Mouse (Mus musculus): Measurements from ENCODE around the gene Unc45b. TPM values are rescaled to one million over a fixed set of nuclear protein-coding genes. Genes with fewer than 3 reads are reported as not detected.
"Not testable (repeated sequence)": the region's sequence is repeated elsewhere in the genome, so short reads cannot be mapped to it uniquely, and the experiment has no call there.

The Unc45b gene
- total RNA-seq, 2 experiments from 2014 or later: not detected

GRCm38 (mm10) chr11:82931671-82932450, 21.5 kb downstream of the Unc45b start:
- not testable (repeated sequence) for ATAC-seq (replicated peaks; ENCODE audit: low FRiP score, poor library complexity, severe bottlenecking)

- ATAC-seq (replicated peaks; ENCODE audit: low FRiP score, poor library complexity, severe bottlenecking): no peak
Measured at GRCm38 (mm10) chr11:82933186-82933585, 22.8 kb downstream of the Unc45b start.

- ATAC-seq (replicated peaks; ENCODE audit: low FRiP score, poor library complexity, severe bottlenecking): no peak
Measured at GRCm38 (mm10) chr11:82943336-82943735, 33.0 kb downstream of the Unc45b start.

GRCm38 (mm10) chr11:82945636-82946035, 35.3 kb downstream of the Unc45b start:
- ATAC-seq (replicated peaks; ENCODE audit: low FRiP score, poor library complexity, severe bottlenecking): no peak

- ATAC-seq (replicated peaks; ENCODE audit: low FRiP score, poor library complexity, severe bottlenecking): no peak
Measured at GRCm38 (mm10) chr11:82947457-82947856, 37.1 kb downstream of the Unc45b start.

- no peak for ATAC-seq (replicated peaks; ENCODE audit: low FRiP score, poor library complexity, severe bottlenecking)
Measured at GRCm38 (mm10) chr11:82949036-82949435, 38.7 kb downstream of the Unc45b start.

- no peak for ATAC-seq (replicated peaks; ENCODE audit: low FRiP score, poor library complexity, severe bottlenecking)
Measured at GRCm38 (mm10) chr11:82950736-82951481, 40.6 kb downstream of the Unc45b start, which contains the start of gene Slfn5. Slfn5 (plus strand) TSS chr11:82951349.

GRCm38 (mm10) chr11:82951865-82952611, 41.7 kb downstream of the Unc45b start:
- ATAC-seq (replicated peaks; ENCODE audit: low FRiP score, poor library complexity, severe bottlenecking): no peak

GRCm38 (mm10) chr11:82952612-82953542, 42.5 kb downstream of the Unc45b start:
- no peak for ATAC-seq (replicated peaks; ENCODE audit: low FRiP score, poor library complexity, severe bottlenecking)

GRCm38 (mm10) chr11:82954631-82955030, 44.3 kb downstream of the Unc45b start:
- no peak for ATAC-seq (replicated peaks; ENCODE audit: low FRiP score, poor library complexity, severe bottlenecking)

GRCm38 (mm10) chr11:82956925-82957324, 46.6 kb downstream of the Unc45b start:
- no peak for ATAC-seq (replicated peaks; ENCODE audit: low FRiP score, poor library complexity, severe bottlenecking)

GRCm38 (mm10) chr11:82959613-82960012, 49.3 kb downstream of the Unc45b start:
- no peak for ATAC-seq (replicated peaks; ENCODE audit: low FRiP score, poor library complexity, severe bottlenecking)

GRCm38 (mm10) chr11:82961743-82962142, 51.4 kb downstream of the Unc45b start:
- ATAC-seq (replicated peaks; ENCODE audit: low FRiP score, poor library complexity, severe bottlenecking): no peak

GRCm38 (mm10) chr11:82962215-82962614, 51.9 kb downstream of the Unc45b start:
- no peak for ATAC-seq (replicated peaks; ENCODE audit: low FRiP score, poor library complexity, severe bottlenecking)

GRCm38 (mm10) chr11:82970712-82971589, 60.6 kb downstream of the Unc45b start:
- ATAC-seq (replicated peaks; ENCODE audit: low FRiP score, poor library complexity, severe bottlenecking): no peak

GRCm38 (mm10) chr11:82971590-82971974, 61.2 kb downstream of the Unc45b start:
- ATAC-seq (replicated peaks; ENCODE audit: low FRiP score, poor library complexity, severe bottlenecking): no peak

- ATAC-seq (replicated peaks; ENCODE audit: low FRiP score, poor library complexity, severe bottlenecking): no peak
Measured at GRCm38 (mm10) chr11:82973916-82974315, 63.6 kb downstream of the Unc45b start.

GRCm38 (mm10) chr11:82982409-82982808, 72.1 kb downstream of the Unc45b start:
- ATAC-seq (replicated peaks; ENCODE audit: low FRiP score, poor library complexity, severe bottlenecking): not testable (repeated sequence)

Measured in erythroid progenitor cell, adult 5-6 weeks (primary cell).